ENCODE assay signal across 24 mouse cellular contexts in genomic region chr4:84004786-84005382, GRCm38 (mm10).
A peak's percentile ranks its signal among the peaks of the same experiment; 100 is the strongest.
DNase-seq lines count a peak whose midpoint lies in the region; ATAC-seq and TF ChIP-seq lines count a peak whose summit lies in the region.
"Had no signal": no experiment of that assay in that cellular context is flagged by ENCODE, and none has a peak within 500 bp of the region (broad histone marks: within the 10 kb centered on the region; RNA-seq: fewer than 3 reads in every experiment).

No protein-coding gene starts in this region.

- DNase-seq in hindbrain, embryonic 10.5 days (ENCODE audit: low spot score), result no peak
- no peak for DNase-seq in hindbrain, embryonic 11.5 days (ENCODE audit: low spot score)
- DNase-seq in brain, embryonic 14.5 days (ENCODE audit: low read depth), result peak; percentile 55
- DNase-seq in urinary bladder, postnatal 4 days (ENCODE audit: low spot score in 2 of 2), result no peak
- DNase-seq in cerebellum, postnatal 14 days, result no peak
- DNase-seq: adrenal gland, postnatal 36 days; B cell, adult 2 months; cerebellum, adult 8-10 months; gastrocnemius, postnatal 36 days; kidney, adult 18-20 months; kidney, postnatal 14 days; layer of hippocampus, postnatal 36 days; lung, adult 18-20 months; lung, postnatal 14 days; thymus, postnatal 25 days had no signal

- H3K27me3 ChIP-seq in hindbrain, embryonic 10.5 days (ENCODE audit: insufficient read depth, poor library complexity, severe bottlenecking), result no peaks in the 10 kb centered on the region
- no peaks in the 10 kb centered on the region for H3K27me3 ChIP-seq in hindbrain, embryonic 11.5 days (ENCODE audit: control insufficient read depth, insufficient read depth, low read length)
- H3K27me3 ChIP-seq in embryonic facial prominence, embryonic 13.5 days, result no peaks in the 10 kb centered on the region
- H3K27me3 ChIP-seq: embryonic facial prominence, embryonic 15.5 days; forebrain, embryonic 12.5 days; heart, embryonic 12.5 days had no signal

- no peaks in the 10 kb centered on the region for H3K9me3 ChIP-seq in hindbrain, embryonic 10.5 days
- H3K9me3 ChIP-seq in hindbrain, embryonic 11.5 days (ENCODE audit: control insufficient read depth, low read length), result peaks cover 3% of the 10 kb centered on the region; the same call in 1 of the 2 replicates
- no peaks in the 10 kb centered on the region for H3K9me3 ChIP-seq in embryonic facial prominence, embryonic 13.5 days
- H3K9me3 ChIP-seq: embryonic facial prominence, embryonic 15.5 days; forebrain, embryonic 12.5 days; heart, embryonic 12.5 days had no signal

- TF ChIP-seq POLR2A in brain, embryonic 14.5 days (IDR thresholded peaks at IDR 0.05; ENCODE audit: borderline replicate concordance, extremely low read depth, insufficient read depth, insufficient read length, poor library complexity, severe bottlenecking), result no peak

- TF ChIP-seq CTCF in brain, embryonic 14.5 days (IDR thresholded peaks at IDR 0.05; ENCODE audit: borderline replicate concordance, extremely low read depth, insufficient read depth, insufficient read length), result no peak

- no peaks in the 10 kb centered on the region for H3K36me3 ChIP-seq in hindbrain, embryonic 10.5 days
- H3K36me3 ChIP-seq in hindbrain, embryonic 11.5 days (ENCODE audit: control insufficient read depth, insufficient read depth, low read length), result no peaks in the 10 kb centered on the region
- H3K36me3 ChIP-seq in embryonic facial prominence, embryonic 13.5 days, result no peaks in the 10 kb centered on the region
- H3K36me3 ChIP-seq: embryonic facial prominence, embryonic 15.5 days; forebrain, embryonic 12.5 days; heart, embryonic 12.5 days had no signal

- H3K4me2 ChIP-seq in hindbrain, embryonic 11.5 days (replicated peaks; ENCODE audit: low read depth, low read length), result no peak overlapping the region
- H3K4me2 ChIP-seq in embryonic facial prominence, embryonic 13.5 days, result no peak overlapping the region
- H3K4me2 ChIP-seq: embryonic facial prominence, embryonic 15.5 days; forebrain, embryonic 12.5 days; heart, embryonic 12.5 days; liver, embryonic 11.5 days had no signal

- H3K27ac ChIP-seq in hindbrain, embryonic 10.5 days, result peak overlapping the region; percentile 16; the same call in 1 of the 2 replicates
- H3K27ac ChIP-seq in hindbrain, embryonic 11.5 days (ENCODE audit: low read depth, low read length), result no peak overlapping the region
- H3K27ac ChIP-seq in embryonic facial prominence, embryonic 13.5 days, result peak overlapping the region; percentile 40; the same call in 1 of the 2 replicates
- H3K27ac ChIP-seq: embryonic facial prominence, embryonic 15.5 days; forebrain, embryonic 12.5 days; layer of hippocampus, adult 2 months had no signal

- WGBS in hindbrain, embryonic 10.5 days, result 77% methylated on average over 10 of the region's 10 CpGs
- WGBS in hindbrain, embryonic 11.5 days, result 72% methylated on average over 10 of the region's 10 CpGs
- 59% methylated on average over 10 of the region's 10 CpGs for WGBS in embryonic facial prominence, embryonic 13.5 days

- ATAC-seq in hindbrain, embryonic 11.5 days (ENCODE audit: low FRiP score), result no peak
- no peak for ATAC-seq in embryonic facial prominence, embryonic 13.5 days (ENCODE audit: insufficient number of reproducible peaks, insufficient read depth, low FRiP score, low TSS enrichment, low read depth)
- ATAC-seq in megakaryocyte progenitor cell, adult 5-6 weeks (replicated peaks; ENCODE audit: poor library complexity), result peak; percentile 54
- ATAC-seq in megakaryocyte, adult 5-6 weeks (ENCODE audit: poor library complexity, severe bottlenecking), result no peak

- H3K9ac ChIP-seq in hindbrain, embryonic 11.5 days (ENCODE audit: low read depth, low read length), result no peak overlapping the region
- no peak overlapping the region for H3K9ac ChIP-seq in embryonic facial prominence, embryonic 13.5 days
- H3K9ac ChIP-seq: embryonic facial prominence, embryonic 15.5 days; forebrain, embryonic 12.5 days; heart, embryonic 12.5 days had no signal

- no peak overlapping the region for H3K4me3 ChIP-seq in hindbrain, embryonic 10.5 days
- no peak overlapping the region for H3K4me3 ChIP-seq in hindbrain, embryonic 11.5 days (ENCODE audit: low read depth, low read length)
- no peak overlapping the region for H3K4me3 ChIP-seq in embryonic facial prominence, embryonic 13.5 days
- H3K4me3 ChIP-seq: embryonic facial prominence, embryonic 15.5 days; forebrain, embryonic 12.5 days; heart, embryonic 12.5 days; layer of hippocampus, adult 2 months; myocyte had no signal

- H3K4me1 ChIP-seq in hindbrain, embryonic 10.5 days (replicated peaks), result peaks cover 12% of the 10 kb centered on the region
- H3K4me1 ChIP-seq in hindbrain, embryonic 11.5 days (replicated peaks; ENCODE audit: control insufficient read depth, insufficient read depth, low read length), result no peaks in the 10 kb centered on the region
- peaks cover 27% of the 10 kb centered on the region for H3K4me1 ChIP-seq in embryonic facial prominence, embryonic 13.5 days
